Mouse (Mus musculus): ENCODE data around the gene Serpinb1a.
A peak's percentile ranks its signal among the peaks of the same experiment; 100 is the strongest.
"Not testable (repeated sequence)": the region's sequence is repeated elsewhere in the genome, so short reads cannot be mapped to it uniquely, and the experiment has no call there.

Serpinb1a gene

GRCm38 (mm10) chr13:32850668-32851404 lies at the start of gene Serpinb1a:
Gene Serpinb1a (minus strand): TSS chr13:32851185.
- ATAC-seq (ENCODE audit: insufficient number of reproducible peaks, low FRiP score, low TSS enrichment) = no peak

DNA sequence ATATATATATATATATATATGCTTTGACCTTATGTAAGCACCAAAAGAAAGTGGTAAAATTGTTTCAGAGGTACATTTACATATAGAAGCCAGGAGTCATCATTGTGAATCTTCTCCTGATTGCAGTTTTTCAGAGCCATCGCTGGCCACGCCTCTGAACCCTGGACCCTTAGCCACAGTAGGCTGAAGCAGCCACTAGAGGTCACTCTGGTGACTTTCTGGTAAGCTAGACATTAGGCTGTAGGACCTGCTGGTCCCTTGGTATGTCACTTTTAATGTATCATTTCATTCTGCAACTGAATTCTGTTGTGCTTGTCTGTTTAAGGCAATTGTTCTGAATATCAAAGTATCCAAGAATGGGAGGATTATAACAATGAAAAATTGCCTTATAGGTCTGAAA lies 49.7 kb upstream of the Serpinb1a start:
- no peak for ATAC-seq (ENCODE audit: insufficient number of reproducible peaks, low FRiP score, low TSS enrichment)

DNA sequence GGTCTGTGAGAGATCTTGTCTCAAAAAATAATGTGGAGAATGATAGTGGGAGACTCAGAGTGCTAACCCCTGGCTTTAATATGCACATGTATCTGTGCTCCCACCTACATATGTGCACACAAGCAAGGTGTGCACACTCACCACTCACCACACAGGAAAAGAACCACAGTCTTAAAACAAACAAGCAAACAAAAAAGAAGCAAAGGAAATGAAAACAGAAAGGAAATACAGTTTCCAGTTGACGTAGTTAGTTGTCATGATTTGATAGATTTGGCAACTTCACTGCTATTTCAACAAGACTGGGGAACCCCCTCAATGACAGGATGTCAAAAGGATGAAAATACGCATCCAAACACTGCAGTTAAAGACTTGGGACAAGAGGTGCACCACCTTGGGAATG lies 48.1 kb upstream of the Serpinb1a start:
- not testable (repeated sequence) for ATAC-seq (ENCODE audit: insufficient number of reproducible peaks, low FRiP score, low TSS enrichment)

- ATAC-seq (ENCODE audit: insufficient number of reproducible peaks, low FRiP score, low TSS enrichment) = no peak
These were observed 47.1 kb upstream of the Serpinb1a start, which contains the start of gene Serpinb1c for GRCm38 (mm10) chr13:32898111-32898510. Gene Serpinb1c (minus strand): TSS chr13:32898211.

- ATAC-seq (ENCODE audit: insufficient number of reproducible peaks, low FRiP score, low TSS enrichment) = no peak
These were observed 45.9 kb upstream of the Serpinb1a start for GRCm38 (mm10) chr13:32896931-32897330.

DNA sequence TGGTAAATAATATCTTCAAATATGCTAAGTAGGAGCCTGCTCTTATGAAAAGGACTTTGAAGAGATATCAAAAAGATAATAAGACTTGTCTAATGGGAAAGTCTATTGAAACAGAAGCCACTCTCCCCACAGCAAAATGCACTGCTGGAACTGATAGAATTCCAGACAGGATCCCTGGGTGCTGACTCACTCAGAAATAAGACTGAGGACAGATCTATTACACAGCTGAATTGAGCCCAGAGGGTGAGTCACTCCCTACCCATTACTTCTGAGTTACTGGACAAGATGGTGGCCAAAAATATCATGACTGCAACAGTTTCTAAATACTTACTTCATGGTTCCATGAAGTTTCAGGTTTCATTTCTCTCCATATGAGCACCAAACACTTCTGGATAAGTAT lies 33.8 kb upstream of the Serpinb1a start:
- ATAC-seq (ENCODE audit: insufficient number of reproducible peaks, low FRiP score, low TSS enrichment) = no peak

DNA sequence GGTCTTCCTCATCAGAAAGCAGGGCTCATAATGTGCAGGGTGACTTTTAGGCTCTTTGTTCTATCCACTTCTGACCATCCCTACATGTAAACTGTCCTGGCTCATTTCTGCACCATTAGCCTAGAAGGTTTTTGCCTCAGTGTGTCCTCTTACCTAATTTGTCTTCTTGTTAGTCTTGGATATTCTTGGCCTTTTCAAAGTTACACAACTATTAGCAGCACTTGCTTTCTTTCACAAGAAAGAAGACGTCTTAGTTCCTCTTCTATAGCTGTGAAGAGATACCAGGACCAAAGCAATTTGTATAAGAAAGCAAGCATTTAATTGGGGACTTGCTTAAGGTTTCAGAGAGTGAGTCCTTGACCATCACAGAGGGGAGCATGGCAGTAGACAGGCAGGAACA lies 22.9 kb upstream of the Serpinb1a start:
- no peak for ATAC-seq (ENCODE audit: insufficient number of reproducible peaks, low FRiP score, low TSS enrichment)

GRCm38 (mm10) chr13:32868843-32869242 lies 17.9 kb upstream of the Serpinb1a start:
- no peak for ATAC-seq (ENCODE audit: insufficient number of reproducible peaks, low FRiP score, low TSS enrichment)

GRCm38 (mm10) chr13:32868233-32868632 lies 17.2 kb upstream of the Serpinb1a start:
- not testable (repeated sequence) for ATAC-seq (ENCODE audit: insufficient number of reproducible peaks, low FRiP score, low TSS enrichment)

DNA sequence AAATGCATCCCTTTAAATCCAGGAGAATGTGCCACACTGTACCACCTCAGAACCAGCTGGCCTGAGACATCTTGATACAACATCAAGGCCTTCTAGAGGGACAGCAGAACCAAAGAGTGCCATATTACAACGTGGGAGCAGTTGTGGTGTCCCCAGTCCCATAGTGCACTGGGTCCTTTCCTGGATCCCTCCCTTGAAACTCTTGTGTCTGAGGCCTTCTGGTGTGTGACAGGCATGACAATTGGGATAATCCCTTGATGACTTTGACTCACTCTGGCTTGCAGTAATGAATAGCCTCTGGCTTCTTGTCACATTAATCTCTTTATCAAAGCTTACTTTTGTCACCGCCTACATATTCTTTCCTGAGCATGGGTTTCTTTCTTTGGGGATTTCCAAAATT lies 16.0 kb upstream of the Serpinb1a start:
- ATAC-seq (ENCODE audit: insufficient number of reproducible peaks, low FRiP score, low TSS enrichment) = no peak

- peak; percentile 92 for ATAC-seq (ENCODE audit: insufficient number of reproducible peaks, low FRiP score, low TSS enrichment)
These were observed 15.5 kb upstream of the Serpinb1a start for GRCm38 (mm10) chr13:32866484-32866883.

DNA sequence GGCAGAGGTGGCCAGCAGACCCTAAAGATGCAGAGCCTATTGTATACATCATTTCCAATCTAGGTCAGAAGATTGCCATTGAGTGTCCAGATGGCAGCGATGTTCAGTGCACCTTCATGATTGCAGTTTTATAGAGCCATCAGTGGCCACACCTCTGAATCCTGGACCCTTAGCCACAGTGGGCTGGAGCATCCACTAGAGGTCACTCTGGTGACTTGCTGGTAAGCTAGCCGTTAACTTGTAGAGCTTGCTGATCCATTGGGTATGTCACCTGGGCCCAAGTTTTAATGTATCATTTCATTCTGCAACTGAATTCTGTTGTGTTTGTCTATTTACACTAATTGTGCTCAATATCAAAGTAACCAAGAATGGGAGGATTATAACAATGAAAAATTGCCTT lies 14.6 kb upstream of the Serpinb1a start:
- ATAC-seq (ENCODE audit: insufficient number of reproducible peaks, low FRiP score, low TSS enrichment) = no peak

DNA sequence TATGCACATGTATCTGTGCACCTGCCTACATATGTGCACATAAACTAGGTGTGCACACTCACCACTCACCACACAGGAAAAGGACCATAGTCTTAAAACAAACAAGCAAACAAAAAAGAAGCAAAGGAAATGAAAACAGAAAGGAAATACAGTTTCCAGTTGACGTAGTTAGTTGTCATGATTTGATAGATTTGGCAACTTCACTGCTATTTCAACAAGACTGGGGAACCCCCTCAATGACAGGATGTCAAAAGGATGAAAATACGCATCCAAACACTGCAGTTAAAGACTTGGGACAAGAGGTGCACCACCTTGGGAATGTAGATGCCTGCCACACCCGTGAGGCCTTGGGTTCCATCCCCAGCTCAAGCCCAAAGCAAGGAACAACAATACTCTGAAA lies 13.5 kb upstream of the Serpinb1a start:
- not testable (repeated sequence) for ATAC-seq (ENCODE audit: insufficient number of reproducible peaks, low FRiP score, low TSS enrichment)

DNA sequence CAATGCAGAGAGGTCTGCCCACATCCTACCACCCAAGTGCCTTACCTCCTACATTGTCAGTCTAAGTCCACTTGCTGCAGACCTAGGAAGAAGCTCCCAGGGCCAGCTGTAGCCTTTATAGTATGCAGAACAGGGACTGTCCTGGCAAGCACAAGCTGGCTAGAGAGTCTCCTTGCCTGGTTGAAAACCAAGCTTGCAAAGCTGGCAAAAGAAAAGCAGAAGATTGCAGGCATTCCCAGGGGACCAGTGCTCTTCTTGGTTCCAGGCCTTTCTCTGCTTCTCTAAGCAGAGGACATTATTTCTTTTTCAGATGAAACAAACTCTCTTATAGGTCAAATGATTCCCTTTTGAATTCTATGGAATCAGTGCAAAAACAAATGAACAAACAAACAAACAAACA lies 12.5 kb upstream of the Serpinb1a start:
- ATAC-seq (ENCODE audit: insufficient number of reproducible peaks, low FRiP score, low TSS enrichment) = no peak

- ATAC-seq (ENCODE audit: insufficient number of reproducible peaks, low FRiP score, low TSS enrichment) = no peak
These were observed 9.8 kb upstream of the Serpinb1a start for GRCm38 (mm10) chr13:32860821-32861220.

- ATAC-seq (ENCODE audit: insufficient number of reproducible peaks, low FRiP score, low TSS enrichment) = no peak
These were observed 2.1 kb upstream of the Serpinb1a start for GRCm38 (mm10) chr13:32853073-32853472.

GRCm38 (mm10) chr13:32852539-32852938 lies 1.6 kb upstream of the Serpinb1a start:
- ATAC-seq (ENCODE audit: insufficient number of reproducible peaks, low FRiP score, low TSS enrichment) = no peak

DNA sequence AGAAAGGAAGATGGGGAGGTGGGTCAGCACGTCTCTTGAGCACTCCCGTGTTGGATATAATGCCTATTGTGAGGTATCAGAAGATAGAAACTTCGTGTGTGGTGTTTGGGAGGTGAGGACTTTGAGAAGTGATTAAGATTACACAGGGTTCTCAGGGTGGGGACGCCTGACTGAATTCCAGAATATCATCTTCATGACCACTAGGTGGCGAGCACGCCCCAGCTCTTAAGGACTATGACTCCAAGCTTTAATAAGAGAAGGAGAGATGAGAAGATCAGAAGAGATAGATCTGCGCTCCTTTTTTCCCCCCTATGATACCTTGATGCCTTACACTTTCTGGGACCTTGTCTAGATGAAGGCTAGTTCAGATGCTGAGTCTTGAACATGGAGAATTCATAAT lies 982 bp upstream of the Serpinb1a start:
- peak; percentile 73 for ATAC-seq (ENCODE audit: insufficient number of reproducible peaks, low FRiP score, low TSS enrichment)

GRCm38 (mm10) chr13:32850156-32850555 lies 829 bp downstream of the Serpinb1a start:
- ATAC-seq (ENCODE audit: insufficient number of reproducible peaks, low FRiP score, low TSS enrichment) = no peak

- no peak for ATAC-seq (ENCODE audit: insufficient number of reproducible peaks, low FRiP score, low TSS enrichment)
These were observed 1.4 kb downstream of the Serpinb1a start for GRCm38 (mm10) chr13:32849531-32850123.

- no peak for ATAC-seq (ENCODE audit: insufficient number of reproducible peaks, low FRiP score, low TSS enrichment)
These were observed 1.9 kb downstream of the Serpinb1a start for GRCm38 (mm10) chr13:32849092-32849491.

GRCm38 (mm10) chr13:32846221-32846620 lies 4.8 kb downstream of the Serpinb1a start:
- no peak for ATAC-seq (ENCODE audit: insufficient number of reproducible peaks, low FRiP score, low TSS enrichment)
